Mouse (Mus musculus): Measurements from ENCODE around the gene Mrs2.

DNA sequence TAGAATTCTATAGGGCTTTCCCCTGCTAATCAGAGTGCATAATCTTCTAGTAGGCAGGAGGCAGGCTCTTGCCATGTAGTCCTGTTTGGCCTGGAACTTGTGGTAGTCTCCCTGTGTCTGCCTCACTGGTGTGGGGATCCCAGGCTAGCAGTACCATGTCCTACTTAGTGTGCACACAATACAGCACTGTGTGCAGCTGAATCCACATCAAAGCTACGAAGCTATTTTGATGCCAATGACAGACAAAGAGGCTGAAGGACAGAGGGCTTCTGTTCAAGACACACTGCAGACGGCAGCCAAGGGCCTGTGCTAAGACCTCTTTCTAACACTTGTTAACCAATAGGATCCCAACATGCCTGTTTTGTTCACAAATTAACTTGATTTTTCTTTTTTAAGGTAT, 34.7 kb downstream of the Mrs2 start:
- TF ChIP-seq CTCF (IDR thresholded peaks at IDR 0.05; ENCODE audit: extremely low read depth, insufficient read length, insufficient replicate concordance, low read depth, low read length) (no peak), POLR2A (IDR thresholded peaks at IDR 0.05; ENCODE audit: low read depth, low read length) (no peak)

Measured in small intestine, adult 2 months (tissue).